Mouse (Mus musculus): ENCODE data around the gene Vwa8. TPM values are rescaled to one million over a fixed set of nuclear protein-coding genes. Genes with fewer than 3 reads are reported as not detected.

Gene Vwa8
- polyA plus RNA-seq, 1 experiment from 2014 or later, result 22.7 TPM

DNA sequence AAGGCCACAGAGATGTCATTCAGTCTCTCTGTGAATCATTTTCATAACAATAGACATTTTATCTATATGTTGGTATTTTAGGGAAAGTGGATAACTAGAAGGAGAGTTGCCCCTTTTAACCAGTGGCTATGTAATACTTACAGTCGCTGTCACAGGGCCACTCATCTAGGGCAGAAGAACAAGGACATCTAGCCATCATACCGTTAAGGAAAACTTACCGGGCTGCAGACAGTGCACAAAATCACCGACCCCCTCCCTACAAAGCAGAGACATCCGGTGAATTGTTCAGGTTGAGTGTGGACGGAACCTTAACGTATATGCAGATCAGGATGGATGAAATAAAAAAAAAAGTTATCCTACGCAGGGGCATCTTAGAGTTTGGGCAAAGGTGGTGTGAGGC lies 310.6 kb downstream of the Vwa8 start:
- 90% methylated on average over 8 of the region's 8 CpGs for WGBS
- Histone ChIP-seq H3K9ac (no peak overlapping the region), H3K27me3 (replicated peaks) (no peaks in the 10 kb centered on the region), H3K36me3 (peaks cover 5% of the 10 kb centered on the region; the same call in 1 of the 2 replicates), H3K9me3 (replicated peaks) (no peaks in the 10 kb centered on the region), H3K4me2 (no peak overlapping the region), H3K4me1 (replicated peaks) (peaks cover 19% of the 10 kb centered on the region), H3K4me3 (no peak overlapping the region), H3K27ac (ENCODE audit: poor library complexity, severe bottlenecking) (no peak overlapping the region)
- no peak for ATAC-seq (ENCODE audit: insufficient number of reproducible peaks, low FRiP score)

DNA sequence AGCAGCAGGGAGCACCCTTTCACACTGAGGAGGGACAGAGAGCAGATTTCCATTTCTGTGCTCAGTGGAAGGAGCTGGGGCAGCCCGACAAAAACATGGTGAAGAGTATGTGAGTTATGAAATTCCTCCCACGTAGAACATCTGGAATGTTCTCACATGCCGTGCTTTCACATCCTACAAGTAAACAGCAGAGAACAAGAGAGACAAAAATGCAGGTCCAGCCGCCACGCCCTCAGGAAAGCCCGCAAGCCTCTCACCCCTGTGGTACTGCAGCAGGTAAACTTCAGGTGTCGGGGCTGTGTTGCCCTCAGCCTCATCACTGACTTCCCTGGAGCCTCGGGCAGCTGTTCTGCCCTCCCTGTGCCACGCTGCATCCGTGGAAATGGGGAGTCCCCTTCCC lies 311.6 kb downstream of the Vwa8 start:
- no peaks in the 10 kb centered on the region for H3K27me3 ChIP-seq (replicated peaks)
- no peak overlapping the region for H3K27ac ChIP-seq (ENCODE audit: poor library complexity, severe bottlenecking)
- no peak overlapping the region for H3K4me3 ChIP-seq
- no peak overlapping the region for H3K4me2 ChIP-seq
- H3K9me3 ChIP-seq (replicated peaks), result no peaks in the 10 kb centered on the region
- H3K9ac ChIP-seq, result no peak overlapping the region
- H3K4me1 ChIP-seq (replicated peaks), result peaks cover 16% of the 10 kb centered on the region
- WGBS, result 74% methylated on average over 10 of the region's 10 CpGs
- H3K36me3 ChIP-seq, result peaks cover 5% of the 10 kb centered on the region; the same call in 1 of the 2 replicates
- ATAC-seq (ENCODE audit: insufficient number of reproducible peaks, low FRiP score), result no peak

DNA sequence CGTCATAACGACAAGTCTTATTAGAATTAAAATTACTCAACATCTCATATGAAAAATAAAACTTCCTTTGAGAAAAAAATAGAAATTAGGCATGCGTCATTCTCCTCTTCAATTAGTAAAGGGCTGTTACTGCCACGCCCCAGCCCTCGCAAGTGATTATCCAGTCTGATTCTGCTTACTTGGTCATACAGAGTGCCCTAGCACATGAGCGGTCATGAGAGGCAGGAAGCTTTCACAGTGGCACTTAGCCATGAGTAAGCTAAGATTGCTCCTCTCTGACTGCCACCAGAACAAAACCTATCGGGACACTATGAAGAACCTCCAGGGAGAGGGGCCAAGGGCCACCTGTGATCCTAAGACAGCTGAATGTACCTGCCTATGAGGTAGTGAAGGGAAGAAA lies 312.1 kb downstream of the Vwa8 start:
- H3K36me3 ChIP-seq, result peaks cover 5% of the 10 kb centered on the region; the same call in 1 of the 2 replicates
- H3K9ac ChIP-seq, result no peak overlapping the region
- H3K4me2 ChIP-seq, result no peak overlapping the region
- no peaks in the 10 kb centered on the region for H3K27me3 ChIP-seq (replicated peaks)
- ATAC-seq (ENCODE audit: insufficient number of reproducible peaks, low FRiP score), result no peak
- no peak overlapping the region for H3K27ac ChIP-seq (ENCODE audit: poor library complexity, severe bottlenecking)
- WGBS, result 90% methylated on average over 7 of the region's 7 CpGs
- no peak overlapping the region for H3K4me3 ChIP-seq
- peaks cover 16% of the 10 kb centered on the region for H3K4me1 ChIP-seq (replicated peaks)
- no peaks in the 10 kb centered on the region for H3K9me3 ChIP-seq (replicated peaks)

DNA sequence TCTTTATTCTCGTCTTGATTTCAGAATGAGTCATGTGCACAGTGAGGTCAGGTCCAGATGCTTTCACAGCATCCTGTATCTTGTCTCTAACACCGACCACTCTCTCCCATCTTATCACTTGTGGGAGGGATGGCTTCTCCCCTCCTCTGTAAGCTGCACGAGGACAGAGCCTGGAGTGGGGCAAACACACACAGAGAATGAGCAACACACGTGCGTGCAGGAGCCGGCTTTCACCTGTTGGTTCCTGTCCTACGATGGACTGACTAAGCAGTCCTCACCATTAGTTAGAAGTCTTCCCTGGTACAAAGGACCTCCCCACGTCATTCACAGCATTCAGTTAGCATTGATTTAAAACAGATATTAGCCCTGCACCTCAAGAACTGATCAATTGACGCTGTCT lies 312.9 kb downstream of the Vwa8 start:
- Histone ChIP-seq H3K9me3 (replicated peaks) (no peaks in the 10 kb centered on the region), H3K4me2 (no peak overlapping the region), H3K36me3 (peaks cover 5% of the 10 kb centered on the region; the same call in 1 of the 2 replicates), H3K4me1 (replicated peaks) (peaks cover 16% of the 10 kb centered on the region), H3K4me3 (no peak overlapping the region), H3K9ac (no peak overlapping the region), H3K27ac (ENCODE audit: poor library complexity, severe bottlenecking) (no peak overlapping the region), H3K27me3 (replicated peaks) (no peaks in the 10 kb centered on the region)
- WGBS, result 64% methylated on average over 9 of the region's 9 CpGs
- no peak for ATAC-seq (ENCODE audit: insufficient number of reproducible peaks, low FRiP score)

DNA sequence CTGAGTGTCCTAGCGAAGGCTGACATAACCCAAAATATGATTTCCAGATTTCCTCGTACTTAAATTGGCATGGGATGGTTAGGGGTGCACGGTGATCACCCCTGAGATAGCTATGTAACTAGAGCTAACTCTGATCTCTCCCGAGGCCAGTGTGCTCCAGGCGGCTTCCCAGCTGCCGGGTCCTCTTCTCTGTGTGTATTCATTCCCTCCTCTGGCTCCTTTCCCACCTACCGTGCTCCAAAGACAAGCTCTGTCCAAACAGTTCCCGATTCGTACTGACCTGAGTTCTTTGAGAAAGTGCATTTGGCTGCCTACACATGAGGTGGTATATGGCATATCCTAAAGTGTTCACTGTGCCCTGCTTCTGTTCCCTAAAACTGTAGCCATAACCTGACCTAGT lies 313.8 kb downstream of the Vwa8 start:
- Histone ChIP-seq H3K9ac (no peak overlapping the region), H3K27me3 (replicated peaks) (no peaks in the 10 kb centered on the region), H3K36me3 (peaks cover 8% of the 10 kb centered on the region; the same call in 1 of the 2 replicates), H3K9me3 (replicated peaks) (no peaks in the 10 kb centered on the region), H3K4me1 (replicated peaks) (peaks cover 6% of the 10 kb centered on the region), H3K27ac (ENCODE audit: poor library complexity, severe bottlenecking) (no peak overlapping the region), H3K4me2 (no peak overlapping the region), H3K4me3 (no peak overlapping the region)
- 66% methylated on average over 9 of the region's 9 CpGs for WGBS
- ATAC-seq (ENCODE audit: insufficient number of reproducible peaks, low FRiP score), result no peak

DNA sequence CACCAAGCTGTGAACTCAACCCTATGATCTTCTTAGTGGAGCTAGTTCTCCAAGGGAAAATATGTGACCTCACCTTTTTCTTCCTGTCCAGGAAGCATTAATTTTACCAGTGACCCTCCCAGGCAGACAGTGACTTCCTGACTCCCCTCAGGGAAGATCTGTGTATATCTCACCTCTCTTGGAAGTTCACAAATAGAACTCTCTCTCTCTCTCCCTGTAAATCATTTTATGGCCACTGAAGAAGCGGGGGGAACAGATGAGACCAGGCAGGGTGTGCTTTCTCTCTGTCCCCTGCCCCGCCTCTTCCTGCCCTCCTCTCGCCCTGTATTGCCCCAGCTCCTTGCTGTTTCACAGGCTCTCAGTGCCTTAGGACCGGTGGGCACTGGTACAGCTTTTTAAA lies 315.5 kb downstream of the Vwa8 start:
- Histone ChIP-seq H3K9ac (no peak overlapping the region), H3K4me1 (replicated peaks) (no peaks in the 10 kb centered on the region), H3K27ac (ENCODE audit: poor library complexity, severe bottlenecking) (no peak overlapping the region), H3K27me3 (replicated peaks) (no peaks in the 10 kb centered on the region), H3K4me2 (no peak overlapping the region), H3K9me3 (replicated peaks) (no peaks in the 10 kb centered on the region), H3K4me3 (no peak overlapping the region), H3K36me3 (peaks cover 8% of the 10 kb centered on the region; the same call in 1 of the 2 replicates)
- WGBS, result 76% methylated on average over 4 of the region's 4 CpGs
- ATAC-seq (ENCODE audit: insufficient number of reproducible peaks, low FRiP score), result no peak

DNA sequence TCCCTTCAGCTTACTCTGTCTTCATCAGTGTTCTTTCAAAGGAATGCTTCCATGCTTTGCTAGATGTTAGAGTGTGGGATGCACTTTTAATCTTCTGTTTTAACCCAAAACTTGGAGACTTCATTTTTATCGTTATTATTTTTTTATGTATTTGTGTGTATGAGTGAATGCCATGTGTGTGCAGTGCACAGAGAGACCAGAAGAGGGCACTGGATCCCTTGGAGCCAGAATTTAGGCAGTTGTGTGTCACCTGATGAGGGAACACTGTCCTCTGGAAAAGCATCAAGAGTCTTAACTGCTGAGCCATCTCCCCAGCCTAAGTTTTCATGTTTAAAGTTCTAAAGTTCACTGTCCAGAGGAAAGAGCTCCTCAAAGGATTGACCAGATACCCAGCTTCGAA lies 316.1 kb downstream of the Vwa8 start:
- H3K36me3 ChIP-seq, result peaks cover 8% of the 10 kb centered on the region; the same call in 1 of the 2 replicates
- H3K4me2 ChIP-seq, result no peak overlapping the region
- no peak overlapping the region for H3K27ac ChIP-seq (ENCODE audit: poor library complexity, severe bottlenecking)
- ATAC-seq (ENCODE audit: insufficient number of reproducible peaks, low FRiP score), result no peak
- H3K4me3 ChIP-seq, result no peak overlapping the region
- H3K9me3 ChIP-seq (replicated peaks), result no peaks in the 10 kb centered on the region
- H3K4me1 ChIP-seq (replicated peaks), result no peaks in the 10 kb centered on the region
- no peak overlapping the region for H3K9ac ChIP-seq
- H3K27me3 ChIP-seq (replicated peaks), result no peaks in the 10 kb centered on the region
- 90% methylated on average over 2 of the region's 2 CpGs for WGBS

DNA sequence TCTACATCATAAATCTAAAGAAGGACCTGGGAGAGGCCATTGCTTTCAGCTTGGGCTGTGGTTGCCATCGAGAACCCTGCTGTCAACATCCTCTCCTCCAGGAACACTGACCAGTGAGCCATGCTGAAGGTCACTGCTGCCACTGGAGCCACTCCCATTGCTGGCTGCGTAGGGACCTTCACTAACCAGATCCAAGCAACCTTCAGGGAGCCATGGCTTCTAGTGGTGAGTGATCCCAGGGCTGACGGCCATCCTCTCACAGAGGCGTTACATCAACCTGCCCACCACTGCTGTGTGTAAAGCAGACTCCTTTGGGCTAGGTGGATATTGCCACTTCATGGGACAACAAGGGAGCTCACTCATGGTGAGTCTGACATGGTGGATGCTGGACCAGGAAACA lies 325.7 kb downstream of the Vwa8 start:
- Histone ChIP-seq H3K4me2 (no peak overlapping the region), H3K9me3 (replicated peaks) (no peaks in the 10 kb centered on the region), H3K9ac (no peak overlapping the region), H3K27ac (ENCODE audit: poor library complexity, severe bottlenecking) (no peak overlapping the region), H3K4me1 (replicated peaks) (peaks cover 9% of the 10 kb centered on the region), H3K27me3 (replicated peaks) (no peaks in the 10 kb centered on the region), H3K4me3 (no peak overlapping the region), H3K36me3 (peaks cover 15% of the 10 kb centered on the region)
- no peak for ATAC-seq (ENCODE audit: insufficient number of reproducible peaks, low FRiP score)
- 80% methylated on average over 4 of the region's 4 CpGs for WGBS

DNA sequence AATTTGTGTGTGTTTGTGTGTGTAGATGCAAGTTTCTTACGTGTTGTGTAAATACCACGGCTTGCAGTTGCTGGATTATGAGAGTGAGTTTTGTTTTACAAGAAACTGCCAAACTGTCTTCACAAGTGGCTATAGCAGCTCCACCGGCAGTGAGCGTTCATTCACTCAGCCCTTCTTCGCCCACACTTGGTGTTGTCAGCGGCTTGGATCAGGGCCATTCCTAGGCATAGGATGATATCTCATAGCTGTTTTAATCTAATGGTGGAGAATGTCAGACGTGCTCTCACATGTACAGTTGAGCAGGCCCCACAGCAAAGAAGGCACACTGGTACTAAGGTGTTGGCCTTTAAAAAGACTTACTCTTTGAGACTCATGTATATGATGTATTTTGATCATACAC lies 328.9 kb downstream of the Vwa8 start:
- H3K27ac ChIP-seq (ENCODE audit: poor library complexity, severe bottlenecking), result no peak overlapping the region
- WGBS, result 61% methylated on average over 7 of the region's 7 CpGs
- ATAC-seq (ENCODE audit: insufficient number of reproducible peaks, low FRiP score), result no peak

DNA sequence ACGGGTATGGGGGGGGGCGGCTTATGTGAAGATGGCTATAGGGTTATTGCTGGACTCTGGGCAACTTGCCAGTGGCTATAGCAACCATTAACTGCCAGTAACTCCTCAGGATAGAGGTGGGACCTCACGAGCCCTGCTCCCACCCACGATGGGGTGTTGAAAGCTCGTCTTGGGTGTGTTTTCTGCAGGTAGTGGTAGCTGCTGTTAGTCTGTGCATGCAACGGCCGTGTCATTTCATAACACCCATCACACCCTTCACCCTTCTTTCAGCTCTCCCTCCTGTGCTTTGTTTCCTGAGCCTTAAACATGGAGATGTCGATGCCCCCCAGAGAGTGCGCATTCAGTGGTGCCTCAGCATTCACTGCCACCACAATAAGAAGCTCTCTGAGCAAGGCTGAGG lies 329.4 kb downstream of the Vwa8 start:
- Histone ChIP-seq H3K9ac (no peak overlapping the region), H3K4me1 (replicated peaks) (peaks cover 20% of the 10 kb centered on the region), H3K36me3 (peaks cover 15% of the 10 kb centered on the region), H3K27ac (ENCODE audit: poor library complexity, severe bottlenecking) (no peak overlapping the region), H3K9me3 (replicated peaks) (no peaks in the 10 kb centered on the region), H3K4me3 (no peak overlapping the region), H3K27me3 (replicated peaks) (no peaks in the 10 kb centered on the region), H3K4me2 (no peak overlapping the region)
- WGBS, result 71% methylated on average over 9 of the region's 9 CpGs
- no peak for ATAC-seq (ENCODE audit: insufficient number of reproducible peaks, low FRiP score)

More for the DNA sequence above, 328.9 kb downstream of the Vwa8 start:
- Histone ChIP-seq H3K4me1 (replicated peaks) (peaks cover 15% of the 10 kb centered on the region), H3K27me3 (replicated peaks) (no peaks in the 10 kb centered on the region), H3K4me3 (no peak overlapping the region), H3K9me3 (replicated peaks) (no peaks in the 10 kb centered on the region), H3K4me2 (no peak overlapping the region), H3K36me3 (peaks cover 15% of the 10 kb centered on the region), H3K9ac (no peak overlapping the region)

DNA sequence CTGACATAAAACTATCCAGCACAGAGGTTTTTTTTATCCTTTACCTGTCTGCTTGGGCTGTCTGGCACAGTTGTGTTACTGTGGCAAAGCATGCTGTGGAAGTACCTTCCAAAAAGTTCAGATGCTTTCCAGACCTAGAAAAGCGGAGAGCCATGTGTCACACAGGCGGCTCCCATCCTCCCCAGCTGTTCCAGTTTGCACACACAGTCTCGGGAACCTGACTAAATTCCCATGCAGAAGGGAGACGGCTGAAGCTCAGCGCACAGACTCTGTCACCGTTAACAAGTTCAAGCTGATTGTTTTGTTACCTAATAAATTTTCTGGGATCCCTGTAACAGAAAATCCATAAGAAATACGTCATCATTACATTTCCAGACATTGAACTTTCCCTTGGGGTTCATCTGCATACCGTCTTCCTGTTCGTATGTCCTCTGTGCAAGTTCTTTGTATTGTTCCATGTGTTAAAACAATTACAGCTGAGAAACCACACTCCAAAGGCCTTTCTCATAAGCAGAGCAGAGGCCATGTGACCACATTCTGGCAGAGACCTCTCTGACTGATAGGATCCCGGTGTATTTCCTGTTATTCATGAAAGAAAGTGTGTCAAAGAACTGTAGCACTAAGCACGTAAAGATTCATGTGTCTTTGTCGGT lies 331.4 kb downstream of the Vwa8 start:
- H3K27ac ChIP-seq (ENCODE audit: poor library complexity, severe bottlenecking), result no peak overlapping the region
- no peak overlapping the region for H3K4me2 ChIP-seq
- ATAC-seq (ENCODE audit: insufficient number of reproducible peaks, low FRiP score), result no peak
- H3K27me3 ChIP-seq (replicated peaks), result no peaks in the 10 kb centered on the region
- H3K4me1 ChIP-seq (replicated peaks), result peaks cover 21% of the 10 kb centered on the region
- no peak overlapping the region for H3K9ac ChIP-seq
- peaks cover 7% of the 10 kb centered on the region for H3K36me3 ChIP-seq
- WGBS, result 67% methylated on average over 12 of the region's 12 CpGs
- no peak overlapping the region for H3K4me3 ChIP-seq
- no peaks in the 10 kb centered on the region for H3K9me3 ChIP-seq (replicated peaks)

DNA sequence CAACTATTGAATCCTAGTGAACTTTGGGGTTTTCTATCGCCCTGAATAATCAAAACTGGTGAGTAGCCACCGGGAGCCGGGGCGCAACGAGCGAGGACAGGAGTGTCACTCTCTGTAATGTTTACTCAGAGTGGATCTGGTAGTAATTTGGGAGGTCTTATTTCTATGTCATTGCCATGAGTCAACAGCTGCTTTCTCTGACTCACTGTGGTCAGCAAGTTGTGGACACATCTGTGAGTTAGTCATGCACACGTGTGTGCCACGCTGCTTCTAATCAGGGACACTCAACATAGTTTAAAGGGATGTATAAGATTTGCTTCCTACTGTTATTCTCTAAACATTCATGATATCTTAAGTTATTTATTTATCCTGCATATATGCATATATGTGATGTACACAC lies 332.9 kb downstream of the Vwa8 start:
- no peak overlapping the region for H3K27ac ChIP-seq (ENCODE audit: poor library complexity, severe bottlenecking)
- peaks cover 21% of the 10 kb centered on the region for H3K4me1 ChIP-seq (replicated peaks)
- no peak overlapping the region for H3K4me2 ChIP-seq
- no peak overlapping the region for H3K4me3 ChIP-seq
- no peak for ATAC-seq (ENCODE audit: insufficient number of reproducible peaks, low FRiP score)
- no peaks in the 10 kb centered on the region for H3K27me3 ChIP-seq (replicated peaks)
- no peak overlapping the region for H3K9ac ChIP-seq
- WGBS, result 90% methylated on average over 8 of the region's 8 CpGs
- H3K36me3 ChIP-seq, result peaks cover 8% of the 10 kb centered on the region
- 0 out of 2 replicates have a peak, but pooled peaks cover 4% of the 10 kb centered on the region for H3K9me3 ChIP-seq (replicated peaks)

All from heart, embryonic 12.5 days (tissue).